Mouse (Mus musculus) G1E (cell line): ENCODE measurements around the gene Abca6.

ENCODE experiments used
- CTCF ChIP-seq: IDR thresholded peaks from 2 replicates; pipeline ENCODE4 v1.5.1; 2012; ENCODE audit warnings: low read depth, low read length, inconsistent platforms, mixed read lengths
- GATA1 ChIP-seq: IDR thresholded peaks from 2 replicates; pipeline ENCODE4 v1.6.1; 2012; ENCODE audit warnings: borderline replicate concordance, low read length, inconsistent platforms, mixed read lengths

- TF ChIP-seq CTCF = no peak
- TF ChIP-seq GATA1 = no peak
Measured at GRCm38 (mm10) chr11:110165409-110165808, 86.2 kb downstream of the Abca6 start.
